Mouse (Mus musculus) heart, adult 2 months (tissue): ENCODE data around the gene St6galnac5. TPM values are rescaled to one million over a fixed set of nuclear protein-coding genes. Genes with fewer than 3 reads are reported as not detected.

Experiments used
- DNase-seq, 2 experiments: peaks; one replicate each; pipeline ENCODE4 v3.0.0; 2021
- H3K27ac ChIP-seq: fragments of 200-600 bp; 2 replicates; pipeline ENCODE4 v1.8.1; 2022
- H3K27me3 ChIP-seq: fragments of 200-500 bp; 2 replicates; pipeline ENCODE4 v1.6.1; 2012; ENCODE audit warnings: mild to moderate bottlenecking, low read length, inconsistent platforms, mixed read lengths; ENCODE audit not compliant: control insufficient read depth, insufficient read depth
- H3K36me3 ChIP-seq: fragments of 200-500 bp; 2 replicates; pipeline ENCODE4 v1.6.1; 2012; ENCODE audit warnings: low read length, inconsistent platforms; ENCODE audit not compliant: control insufficient read depth, insufficient read depth
- H3K4me1 ChIP-seq: fragments of 200-500 bp; 2 replicates; pipeline ENCODE4 v1.6.1; 2011; ENCODE audit warnings: low read length; ENCODE audit not compliant: control insufficient read depth, insufficient read depth
- H3K4me3 ChIP-seq: fragments of 200-600 bp; 2 replicates; pipeline ENCODE4 v1.8.1; 2022
- H3K79me2 ChIP-seq: fragments of 200-500 bp; replicated peaks from 2 replicates; pipeline ENCODE4 v1.6.1; 2012; ENCODE audit warnings: mild to moderate bottlenecking, inconsistent platforms, low read length, moderate library complexity, mixed read lengths; ENCODE audit not compliant: control insufficient read depth, insufficient read depth
- H3K9ac ChIP-seq: fragments of 200-500 bp; 2 replicates; pipeline ENCODE4 v1.6.1; 2012; ENCODE audit warnings: low read depth, mild to moderate bottlenecking, control low read depth, inconsistent platforms, low read length, mixed read lengths
- CTCF ChIP-seq: fragments of 200-600 bp; IDR thresholded peaks from 2 replicates; pipeline ENCODE4 v1.8.1; 2022; ENCODE audit warnings: antibody characterized with exemption, mild to moderate bottlenecking, moderate library complexity
- EP300 ChIP-seq: fragments of 200-500 bp; IDR thresholded peaks from 2 replicates; pipeline ENCODE4 v1.6.1; 2011; ENCODE audit warnings: low read depth, low read length, control low read depth; ENCODE audit not compliant: insufficient read depth
- POLR2A ChIP-seq: fragments of 200-500 bp; IDR thresholded peaks from 2 replicates; pipeline ENCODE4 v1.6.1; 2011; ENCODE audit warnings: mild to moderate bottlenecking, low read depth, low read length, control low read depth; ENCODE audit not compliant: insufficient read depth
- WGBS: fragments of 180-500 bp; shearing (Covaris S2); methylation state at CpG from one replicate; pipeline ENCODE4 v1.1.7; 2018; 5-methylcytosine and 5-hydroxymethylcytosine counted together
- intact Hi-C: fragments of 180-260 bp; cut with DNase I; formaldehyde crosslinking; loops from one replicate; pipeline ENCODE4 v1.15.1; 2025
- polyA plus RNA-seq: library from polyadenylated mRNA; depleted of rRNA; stranded (reverse); fragments of >200 nt; gene quantifications from 2 replicates; pipeline ENCODE4 v1.2.3, GENCODE M21; 2012
- total RNA-seq, 2 experiments: library from RNA; stranded (reverse); gene quantifications; 2 replicates each; pipeline ENCODE4 v1.2.3; 2021

The St6galnac5 gene
- total and polyA plus RNA-seq, 3 experiments: 0.08 TPM; not detected in 2

DNA sequence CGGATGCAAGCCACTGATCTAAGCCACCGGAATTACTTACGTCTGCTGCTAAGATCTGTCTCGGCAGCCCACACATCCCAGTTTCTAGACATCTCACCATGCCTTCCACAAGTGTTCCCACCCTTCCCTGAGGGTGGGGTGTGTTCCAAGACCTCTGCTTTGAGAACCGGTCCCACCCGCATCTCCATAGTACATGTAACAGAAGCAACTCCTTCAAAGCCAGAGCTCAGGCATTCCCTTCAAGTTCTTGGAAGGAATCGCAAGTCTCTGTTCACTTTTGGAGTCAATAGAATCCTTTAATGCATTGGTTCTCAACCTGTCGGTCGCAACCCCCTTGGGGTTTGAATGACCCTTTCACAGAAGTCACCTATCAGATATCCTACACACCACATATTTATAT is 83.1 kb downstream of the St6galnac5 start:
- Histone ChIP-seq H3K27me3 (no peaks in the 10 kb centered on the region), H3K36me3 (no peaks in the 10 kb centered on the region), H3K9ac (no peak overlapping the region), H3K4me3 (no peak overlapping the region), H3K4me1 (no peaks in the 10 kb centered on the region), H3K27ac (no peak overlapping the region), H3K79me2 (no peaks in the 10 kb centered on the region)
- 90% methylated on average over 9 of the region's 9 CpGs for WGBS
- intact Hi-C loops: no loop called here
- no peak for DNase-seq
- no peak for TF ChIP-seq CTCF
- TF ChIP-seq POLR2A: no peak
- TF ChIP-seq EP300: no peak

DNA sequence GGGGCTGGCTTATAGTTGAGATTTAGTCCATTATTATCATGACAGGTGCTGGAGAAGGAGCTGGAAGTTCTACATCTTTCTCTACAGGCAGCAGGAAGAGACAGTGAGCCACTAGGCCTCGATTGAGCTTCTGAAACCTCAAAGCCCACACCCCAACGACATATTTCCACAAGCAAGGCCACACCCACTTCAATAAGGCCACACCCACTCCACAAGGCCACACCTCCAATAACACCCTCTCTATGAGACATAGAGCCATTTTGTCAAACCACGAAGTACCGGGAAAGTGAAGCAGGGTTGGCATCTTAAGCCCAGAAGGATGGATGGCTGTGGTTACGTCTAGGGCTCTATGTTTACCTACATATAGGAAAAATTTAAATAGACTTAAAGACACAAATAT is 84.8 kb downstream of the St6galnac5 start:
- no peak overlapping the region for H3K27ac ChIP-seq
- no peaks in the 10 kb centered on the region for H3K79me2 ChIP-seq
- no peaks in the 10 kb centered on the region for H3K27me3 ChIP-seq
- no peak overlapping the region for H3K9ac ChIP-seq
- H3K4me3 ChIP-seq: no peak overlapping the region
- H3K36me3 ChIP-seq: no peaks in the 10 kb centered on the region
- no peaks in the 10 kb centered on the region for H3K4me1 ChIP-seq
- 84% methylated on average over 5 of the region's 5 CpGs for WGBS
- TF ChIP-seq CTCF (no peak), EP300 (no peak), POLR2A (no peak)
- no peak for DNase-seq
- intact Hi-C loops: no loop called here

DNA sequence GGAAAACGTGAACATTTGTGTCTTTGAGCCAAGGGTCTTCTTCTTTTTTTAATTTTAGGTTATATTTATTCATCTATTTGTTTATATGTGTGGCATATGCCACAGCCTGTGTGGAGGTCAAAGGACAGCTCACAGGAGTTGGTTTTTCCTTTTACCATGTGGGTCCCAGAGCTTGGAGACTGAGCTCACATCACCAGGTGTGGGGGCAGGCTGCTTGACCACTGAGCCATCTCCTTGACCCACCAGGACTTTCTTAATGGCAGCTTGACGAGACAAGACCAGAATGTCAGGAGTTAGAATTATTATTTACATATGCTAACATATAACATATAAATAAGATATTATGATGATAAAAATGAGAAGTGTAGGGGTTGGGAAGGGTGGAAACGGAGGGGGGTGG is 85.9 kb downstream of the St6galnac5 start:
- DNase-seq: no peak
- no peak overlapping the region for H3K27ac ChIP-seq
- no peaks in the 10 kb centered on the region for H3K27me3 ChIP-seq
- no peaks in the 10 kb centered on the region for H3K4me1 ChIP-seq
- no peaks in the 10 kb centered on the region for H3K36me3 ChIP-seq
- WGBS: 58% methylated on average over 3 of the region's 3 CpGs
- no peaks in the 10 kb centered on the region for H3K79me2 ChIP-seq
- H3K4me3 ChIP-seq: no peak overlapping the region
- H3K9ac ChIP-seq: no peak overlapping the region
- TF ChIP-seq POLR2A (no peak), CTCF (no peak), EP300 (no peak)
- intact Hi-C loops: no loop called here

DNA sequence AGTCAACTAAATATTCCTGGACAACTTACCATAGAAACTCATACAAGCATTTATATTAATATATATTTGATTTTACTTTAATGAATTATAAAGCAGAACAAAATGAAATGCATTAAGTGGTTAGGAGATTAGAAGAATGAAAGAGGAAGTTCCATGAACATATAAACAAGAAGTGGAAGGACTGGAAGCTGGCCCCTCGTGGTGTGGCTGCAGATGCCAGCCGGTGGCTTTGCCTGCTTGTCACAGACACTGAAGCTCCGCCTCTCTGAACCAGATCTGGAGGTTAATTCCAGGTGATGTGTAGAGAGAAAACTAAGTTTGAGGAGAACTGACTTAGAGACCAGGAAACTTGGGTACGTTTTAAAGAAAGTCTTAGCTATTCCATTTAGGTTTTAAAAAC is 87.1 kb downstream of the St6galnac5 start:
- DNase-seq: no peak
- no peak overlapping the region for H3K9ac ChIP-seq
- no peak overlapping the region for H3K27ac ChIP-seq
- no peaks in the 10 kb centered on the region for H3K79me2 ChIP-seq
- H3K4me3 ChIP-seq: no peak overlapping the region
- no peak for TF ChIP-seq POLR2A
- TF ChIP-seq EP300: no peak
- TF ChIP-seq CTCF: no peak
- intact Hi-C loops: no loop called here
- H3K36me3 ChIP-seq: no peaks in the 10 kb centered on the region
- no peaks in the 10 kb centered on the region for H3K27me3 ChIP-seq
- H3K4me1 ChIP-seq: no peaks in the 10 kb centered on the region
- 44% methylated on average over 4 of the region's 4 CpGs for WGBS

DNA sequence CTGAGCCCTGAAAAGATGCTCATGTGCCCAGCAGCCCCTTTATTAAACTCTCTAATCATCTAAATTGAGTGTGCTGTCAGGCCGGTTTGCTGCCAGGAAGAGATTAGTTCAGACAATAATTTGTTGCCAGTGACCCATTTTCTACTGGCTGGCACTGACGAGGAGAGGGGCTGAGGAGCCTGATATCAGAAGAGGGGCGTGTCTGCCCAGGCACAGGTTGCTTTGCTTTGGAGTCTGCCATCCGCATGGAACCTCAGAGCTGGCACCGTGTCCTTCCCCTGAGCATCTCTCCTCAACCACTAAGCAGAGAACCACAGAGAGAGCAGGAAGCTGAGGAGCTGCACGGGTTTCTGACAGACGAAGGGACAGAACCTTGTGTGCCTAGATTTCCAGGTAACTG is 93.9 kb downstream of the St6galnac5 start:
- Histone ChIP-seq H3K27ac (no peak overlapping the region), H3K9ac (no peak overlapping the region), H3K79me2 (no peaks in the 10 kb centered on the region), H3K4me3 (no peak overlapping the region), H3K4me1 (no peaks in the 10 kb centered on the region), H3K36me3 (no peaks in the 10 kb centered on the region), H3K27me3 (no peaks in the 10 kb centered on the region)
- no peak for DNase-seq
- no peak for TF ChIP-seq EP300
- no peak for TF ChIP-seq CTCF
- no peak for TF ChIP-seq POLR2A
- 67% methylated on average over 7 of the region's 7 CpGs for WGBS
- intact Hi-C loops: no loop called here

DNA sequence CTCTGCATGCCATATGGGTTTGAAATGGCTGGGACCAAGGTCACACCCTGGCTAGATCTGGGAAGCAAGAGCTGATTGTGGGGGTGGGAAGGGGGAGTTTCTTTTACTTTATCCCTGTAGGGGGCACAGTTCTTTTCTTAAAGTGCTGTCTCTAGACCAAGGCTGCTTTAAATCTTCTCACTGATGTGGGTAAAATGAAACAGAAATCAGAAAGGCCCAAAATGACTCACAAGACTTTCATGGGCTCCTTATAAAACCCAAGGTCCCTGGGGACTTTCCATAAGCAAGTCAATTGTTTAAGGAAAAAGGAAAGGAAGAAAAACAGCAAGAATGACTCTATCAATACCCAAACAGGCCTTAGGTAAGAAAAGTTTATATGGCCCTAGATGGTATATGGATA is 95.3 kb downstream of the St6galnac5 start:
- Histone ChIP-seq H3K79me2 (no peaks in the 10 kb centered on the region), H3K36me3 (no peaks in the 10 kb centered on the region), H3K9ac (no peak overlapping the region), H3K4me1 (no peaks in the 10 kb centered on the region), H3K27ac (no peak overlapping the region), H3K4me3 (no peak overlapping the region), H3K27me3 (no peaks in the 10 kb centered on the region)
- TF ChIP-seq POLR2A (no peak), CTCF (no peak), EP300 (no peak)
- DNase-seq: no peak
- intact Hi-C loops: no loop called here
